Mouse (Mus musculus): ENCODE data around the gene Spa17. TPM values are rescaled to one million over a fixed set of nuclear protein-coding genes. Genes with fewer than 3 reads are reported as not detected.

The Spa17 gene
- polyA plus RNA-seq, 2 experiments: 2.5 to 4.1 TPM

GRCm38 (mm10) chr9:37623981-37624380 lies 10.5 kb upstream of the Spa17 start:
- H3K27me3 ChIP-seq (ENCODE audit: control insufficient read depth, insufficient read depth, low read length): no peaks in the 10 kb centered on the region
- no peak overlapping the region for H3K9ac ChIP-seq (ENCODE audit: low read depth, low read length, severe bottlenecking)
- no peak overlapping the region for H3K4me3 ChIP-seq (replicated peaks; ENCODE audit: low read length)
- H3K27ac ChIP-seq (replicated peaks; ENCODE audit: low read depth, low read length): no peak overlapping the region
- DNase-seq (ENCODE audit: low spot score) (no peak), ATAC-seq (ENCODE audit: low FRiP score, low read depth) (no peak)
- 81% methylated on average over 3 of the region's 3 CpGs for WGBS
- H3K9me3 ChIP-seq (ENCODE audit: control insufficient read depth, low read length): no peaks in the 10 kb centered on the region
- TF ChIP-seq POLR2A (IDR thresholded peaks at IDR 0.05; ENCODE audit: borderline replicate concordance, extremely low read depth, insufficient read depth, insufficient read length): no peak
- H3K4me1 ChIP-seq (ENCODE audit: control insufficient read depth, insufficient read depth, low read length): no peaks in the 10 kb centered on the region
- no peak overlapping the region for H3K4me2 ChIP-seq (replicated peaks; ENCODE audit: low read depth, low read length, severe bottlenecking)
- no peaks in the 10 kb centered on the region for H3K36me3 ChIP-seq (ENCODE audit: control insufficient read depth, insufficient read depth, low read length)

DNA sequence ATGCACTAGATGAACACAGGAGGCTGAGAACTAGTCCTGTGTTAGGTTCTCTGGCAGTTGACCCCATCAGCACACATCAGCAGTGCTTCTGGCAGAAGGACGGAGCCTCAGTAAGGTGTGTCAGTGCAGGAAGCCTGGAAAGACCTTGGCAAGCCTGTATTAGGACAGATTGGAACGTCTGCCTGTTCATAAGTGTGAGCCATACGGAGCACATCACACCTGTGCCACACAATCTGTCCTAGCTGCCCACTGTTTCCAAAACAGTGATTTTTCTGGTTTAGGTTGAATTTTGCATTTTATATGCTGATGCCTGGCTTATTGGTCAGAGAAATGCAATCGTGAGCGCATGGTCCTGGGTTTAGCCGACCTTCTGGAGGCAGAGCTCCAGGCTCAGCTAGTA lies 7.8 kb upstream of the Spa17 start:
- no peak overlapping the region for H3K27ac ChIP-seq (replicated peaks; ENCODE audit: low read depth, low read length)
- no peaks in the 10 kb centered on the region for H3K9me3 ChIP-seq (ENCODE audit: control insufficient read depth, low read length)
- no peaks in the 10 kb centered on the region for H3K27me3 ChIP-seq (ENCODE audit: control insufficient read depth, insufficient read depth, low read length)
- no peak overlapping the region for H3K9ac ChIP-seq (ENCODE audit: low read depth, low read length, severe bottlenecking)
- H3K4me1 ChIP-seq (ENCODE audit: control insufficient read depth, insufficient read depth, low read length): no peaks in the 10 kb centered on the region
- WGBS: 85% methylated on average over 6 of the region's 6 CpGs
- H3K36me3 ChIP-seq (ENCODE audit: control insufficient read depth, insufficient read depth, low read length): no peaks in the 10 kb centered on the region
- H3K4me3 ChIP-seq (replicated peaks; ENCODE audit: low read length): no peak overlapping the region
- no peak for ATAC-seq (ENCODE audit: low FRiP score, low read depth)
- no peak for DNase-seq (ENCODE audit: low spot score)
- no peak overlapping the region for H3K4me2 ChIP-seq (replicated peaks; ENCODE audit: low read depth, low read length, severe bottlenecking)
- TF ChIP-seq POLR2A (IDR thresholded peaks at IDR 0.05; ENCODE audit: borderline replicate concordance, extremely low read depth, insufficient read depth, insufficient read length): no peak

DNA sequence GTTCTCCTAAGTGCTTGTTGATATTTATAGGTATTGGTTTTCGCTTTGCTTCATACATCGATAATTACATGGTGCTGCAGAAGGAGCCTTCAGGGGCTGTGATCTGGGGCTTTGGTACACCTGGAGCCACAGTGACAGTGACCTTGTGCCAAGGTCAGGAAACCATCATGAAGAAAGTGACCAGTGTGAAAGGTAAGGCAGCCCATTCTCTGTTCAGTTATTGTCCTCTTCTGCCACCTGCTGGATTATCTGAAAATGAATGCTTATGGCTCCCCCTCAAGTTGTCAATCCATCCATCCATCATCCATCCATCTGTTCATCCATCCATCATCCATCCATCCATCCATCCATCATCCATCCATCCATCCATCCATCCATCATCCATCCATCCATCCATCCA lies 3.2 kb upstream of the Spa17 start:
- Histone ChIP-seq H3K9me3 (ENCODE audit: control insufficient read depth, low read length) (no peaks in the 10 kb centered on the region), H3K4me3 (replicated peaks; ENCODE audit: low read length) (no peak overlapping the region), H3K4me2 (replicated peaks; ENCODE audit: low read depth, low read length, severe bottlenecking) (no peak overlapping the region), H3K36me3 (ENCODE audit: control insufficient read depth, insufficient read depth, low read length) (no peaks in the 10 kb centered on the region), H3K4me1 (ENCODE audit: control insufficient read depth, insufficient read depth, low read length) (peaks cover 6% of the 10 kb centered on the region; the same call in 1 of the 2 replicates), H3K27me3 (ENCODE audit: control insufficient read depth, insufficient read depth, low read length) (no peaks in the 10 kb centered on the region), H3K9ac (ENCODE audit: low read depth, low read length, severe bottlenecking) (no peak overlapping the region), H3K27ac (replicated peaks; ENCODE audit: low read depth, low read length) (no peak overlapping the region)
- WGBS: 58% methylated on average over 2 of the region's 2 CpGs
- DNase-seq (ENCODE audit: low spot score) (peak; percentile 44), ATAC-seq (ENCODE audit: low FRiP score, low read depth) (no peak)
- TF ChIP-seq POLR2A (IDR thresholded peaks at IDR 0.05; ENCODE audit: borderline replicate concordance, extremely low read depth, insufficient read depth, insufficient read length): no peak

DNA sequence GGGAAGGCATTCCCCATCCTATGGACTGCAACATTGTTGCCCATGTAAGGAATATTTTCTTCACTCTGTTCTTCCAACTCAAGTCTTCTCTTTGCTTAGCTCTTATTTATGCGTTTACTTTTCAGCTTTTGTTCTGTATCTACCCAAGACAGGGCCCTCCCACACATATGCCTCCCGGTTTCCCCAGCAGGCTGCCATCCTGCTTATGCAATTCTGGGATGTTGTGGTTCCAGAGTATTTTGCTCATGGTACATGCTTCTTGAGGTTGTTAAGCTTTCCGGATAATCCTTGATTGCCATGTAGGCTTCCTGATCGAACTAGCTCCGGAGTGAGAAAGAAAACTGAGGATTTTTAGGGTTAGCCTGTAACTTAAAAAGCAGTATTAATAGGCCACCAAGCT lies 1.7 kb upstream of the Spa17 start:
- no peaks in the 10 kb centered on the region for H3K27me3 ChIP-seq (ENCODE audit: control insufficient read depth, insufficient read depth, low read length)
- no peak overlapping the region for H3K9ac ChIP-seq (ENCODE audit: low read depth, low read length, severe bottlenecking)
- H3K9me3 ChIP-seq (ENCODE audit: control insufficient read depth, low read length): no peaks in the 10 kb centered on the region
- no peak overlapping the region for H3K27ac ChIP-seq (replicated peaks; ENCODE audit: low read depth, low read length)
- ATAC-seq (ENCODE audit: low FRiP score, low read depth) (no peak), DNase-seq (ENCODE audit: low spot score) (no peak)
- H3K4me2 ChIP-seq (replicated peaks; ENCODE audit: low read depth, low read length, severe bottlenecking): no peak overlapping the region
- no peaks in the 10 kb centered on the region for H3K36me3 ChIP-seq (ENCODE audit: control insufficient read depth, insufficient read depth, low read length)
- WGBS: 51% methylated on average over 5 of the region's 5 CpGs
- no peak overlapping the region for H3K4me3 ChIP-seq (replicated peaks; ENCODE audit: low read length)
- H3K4me1 ChIP-seq (ENCODE audit: control insufficient read depth, insufficient read depth, low read length): peaks cover 6% of the 10 kb centered on the region; the same call in 1 of the 2 replicates
- no peak for TF ChIP-seq POLR2A (IDR thresholded peaks at IDR 0.05; ENCODE audit: borderline replicate concordance, extremely low read depth, insufficient read depth, insufficient read length)

GRCm38 (mm10) chr9:37614316-37614715 lies 794 bp upstream of the Spa17 start:
- no peaks in the 10 kb centered on the region for H3K9me3 ChIP-seq (ENCODE audit: control insufficient read depth, low read length)
- no peak overlapping the region for H3K27ac ChIP-seq (replicated peaks; ENCODE audit: low read depth, low read length)
- H3K27me3 ChIP-seq (ENCODE audit: control insufficient read depth, insufficient read depth, low read length): no peaks in the 10 kb centered on the region
- no peaks in the 10 kb centered on the region for H3K36me3 ChIP-seq (ENCODE audit: control insufficient read depth, insufficient read depth, low read length)
- peak overlapping the region; percentile 68; the same call in 1 of the 2 replicates for H3K4me2 ChIP-seq (replicated peaks; ENCODE audit: low read depth, low read length, severe bottlenecking)
- no peak for TF ChIP-seq POLR2A (IDR thresholded peaks at IDR 0.05; ENCODE audit: borderline replicate concordance, extremely low read depth, insufficient read depth, insufficient read length)
- peaks cover 10% of the 10 kb centered on the region for H3K4me1 ChIP-seq (ENCODE audit: control insufficient read depth, insufficient read depth, low read length)
- DNase-seq (ENCODE audit: low spot score) (no peak), ATAC-seq (ENCODE audit: low FRiP score, low read depth) (no peak)
- H3K9ac ChIP-seq (ENCODE audit: low read depth, low read length, severe bottlenecking): peak overlapping the region; percentile 58; the same call in 1 of the 2 replicates
- peak overlapping the region; percentile 57; the same call in 1 of the 2 replicates for H3K4me3 ChIP-seq (replicated peaks; ENCODE audit: low read length)

DNA sequence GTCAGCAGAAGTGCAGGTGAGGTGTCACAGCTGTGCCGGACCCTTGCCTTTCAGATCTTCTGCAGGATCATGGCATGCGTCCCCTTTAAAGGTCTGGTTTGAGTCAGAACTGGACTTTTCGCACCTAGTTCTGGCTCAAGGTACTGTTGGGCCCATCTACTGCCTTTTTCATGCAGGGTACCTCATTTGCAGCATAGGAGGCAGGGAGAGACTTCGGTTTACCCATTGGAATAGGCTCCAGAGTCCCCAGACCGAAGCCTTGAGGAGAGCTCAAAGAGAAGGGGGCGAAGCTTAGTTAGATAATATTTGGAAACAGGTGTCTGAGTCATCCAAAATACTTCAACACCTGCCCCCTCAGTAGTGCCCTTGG lies 374 bp upstream of the Spa17 start:
- no peaks in the 10 kb centered on the region for H3K36me3 ChIP-seq (ENCODE audit: control insufficient read depth, insufficient read depth, low read length)
- H3K4me3 ChIP-seq (replicated peaks; ENCODE audit: low read length): peak overlapping the region; percentile 57
- DNase-seq (ENCODE audit: low spot score) (no peak), ATAC-seq (ENCODE audit: low FRiP score, low read depth) (no peak; the same call in 1 of the 2 replicates)
- H3K27ac ChIP-seq (replicated peaks; ENCODE audit: low read depth, low read length): no peak overlapping the region
- 24% methylated on average over 6 of the region's 6 CpGs for WGBS
- H3K9ac ChIP-seq (ENCODE audit: low read depth, low read length, severe bottlenecking): peak overlapping the region; percentile 58
- peak overlapping the region; percentile 68 for H3K4me2 ChIP-seq (replicated peaks; ENCODE audit: low read depth, low read length, severe bottlenecking)
- H3K27me3 ChIP-seq (ENCODE audit: control insufficient read depth, insufficient read depth, low read length): no peaks in the 10 kb centered on the region
- no peak for TF ChIP-seq POLR2A (IDR thresholded peaks at IDR 0.05; ENCODE audit: borderline replicate concordance, extremely low read depth, insufficient read depth, insufficient read length)
- peaks cover 10% of the 10 kb centered on the region for H3K4me1 ChIP-seq (ENCODE audit: control insufficient read depth, insufficient read depth, low read length)
- no peaks in the 10 kb centered on the region for H3K9me3 ChIP-seq (ENCODE audit: control insufficient read depth, low read length)
